Mouse (Mus musculus): ENCODE data around the gene Pvalb.

DNA sequence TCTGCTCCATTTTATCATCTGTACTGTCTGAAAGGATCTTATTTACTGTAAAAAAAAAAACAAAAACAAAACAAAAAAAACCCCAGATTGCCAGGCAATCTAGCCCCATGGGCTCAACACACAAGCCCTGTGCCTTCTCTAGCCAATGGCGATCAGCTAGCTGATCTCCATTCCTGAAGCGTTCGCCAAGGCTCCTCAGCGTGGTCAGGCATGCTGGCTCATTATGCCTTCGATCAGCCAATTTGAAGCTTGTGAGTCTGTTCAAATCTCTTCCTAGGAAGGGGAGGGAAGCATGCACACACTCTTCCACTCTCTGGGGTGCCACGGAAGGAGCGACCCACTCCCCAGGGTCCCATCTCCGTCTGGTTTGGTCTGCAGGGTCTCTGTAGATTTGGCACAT is 48.9 kb downstream of the Pvalb start:
- TF ChIP-seq CTCF (IDR thresholded peaks at IDR 0.05; ENCODE audit: control insufficient read depth, insufficient read depth, insufficient read length), result no peak
- TF ChIP-seq USF1 (IDR thresholded peaks at IDR 0.05; ENCODE audit: low read depth), result no peak
- TF ChIP-seq MYOD1 (IDR thresholded peaks at IDR 0.05; ENCODE audit: control insufficient read depth, insufficient read length, low read depth), result no peak
- TF ChIP-seq FOSL1 (IDR thresholded peaks at IDR 0.05; ENCODE audit: insufficient read depth, low read length, poor library complexity, severe bottlenecking), result no peak
- TF ChIP-seq CEBPB (IDR thresholded peaks at IDR 0.05; ENCODE audit: low read depth), result no peak
- TF ChIP-seq MAX (IDR thresholded peaks at IDR 0.05), result no peak

Data from C2C12 (cell line).